Mouse (Mus musculus): ENCODE measurements at regions not wholly inside any gene's neighbourhood (a gene's known extent, or its start where the extent isn't known, plus 50 kb on each side); places are given as distances from the start of the nearest gene placed in this dataset.

- Histone ChIP-seq H3K36me3 (replicated peaks; ENCODE audit: control insufficient read depth, insufficient read depth, low read depth) (no peaks in the 10 kb centered on the region), H3K27ac (no peak overlapping the region), H3K9me3 (ENCODE audit: control insufficient read depth, low read length) (no peaks in the 10 kb centered on the region; the same call in 1 of the 2 replicates), H3K4me3 (ENCODE audit: insufficient read depth in 1 of 2, low read depth in 2 of 2, low read length in 2 of 2) (no peak overlapping the region), H3K4me1 (replicated peaks; ENCODE audit: control insufficient read depth in 2 of 2, insufficient read depth in 2 of 2, low read length in 1 of 2) (no peaks in the 10 kb centered on the region), H3K4me2 (ENCODE audit: low read depth) (no peak overlapping the region), H3K27me3 (ENCODE audit: control insufficient read depth, insufficient read depth, low read length) (no peaks in the 10 kb centered on the region), H3K9ac (replicated peaks) (no peak overlapping the region)
- 71% methylated on average over 12 of the region's 12 CpGs for WGBS (ENCODE audit: insufficient replicate concordance)
- TF ChIP-seq CTCF (IDR thresholded peaks at IDR 0.05; ENCODE audit: low read depth) (no peak), EP300 (IDR thresholded peaks at IDR 0.05; ENCODE audit: low read depth) (no peak)
- ATAC-seq (ENCODE audit: insufficient read depth) (no peak), DNase-seq (ENCODE audit: low read depth in 3 of 3, low spot score in 3 of 3) (no peak)
Observed at GRCm38 (mm10) chr2:169288891-169289605, 298.5 kb downstream of the Gm11011 start.

GRCm38 (mm10) chr2:169286701-169287100, 300.8 kb downstream of the Gm11011 start:
- ATAC-seq (ENCODE audit: insufficient read depth) (no peak), DNase-seq (ENCODE audit: low read depth in 3 of 3, low spot score in 3 of 3) (no peak)
- H3K4me2 ChIP-seq (ENCODE audit: low read depth), result no peak overlapping the region
- no peaks in the 10 kb centered on the region; the same call in 1 of the 2 replicates for H3K9me3 ChIP-seq (ENCODE audit: control insufficient read depth, low read length)
- no peak overlapping the region for H3K4me3 ChIP-seq (ENCODE audit: insufficient read depth in 1 of 2, low read depth in 2 of 2, low read length in 2 of 2)
- no peaks in the 10 kb centered on the region for H3K27me3 ChIP-seq (ENCODE audit: control insufficient read depth, insufficient read depth, low read length)
- TF ChIP-seq EP300 (IDR thresholded peaks at IDR 0.05; ENCODE audit: low read depth) (no peak), CTCF (IDR thresholded peaks at IDR 0.05; ENCODE audit: low read depth) (no peak)
- no peaks in the 10 kb centered on the region for H3K36me3 ChIP-seq (replicated peaks; ENCODE audit: control insufficient read depth, insufficient read depth, low read depth)
- H3K4me1 ChIP-seq (replicated peaks; ENCODE audit: control insufficient read depth in 2 of 2, insufficient read depth in 2 of 2, low read length in 1 of 2), result no peaks in the 10 kb centered on the region
- H3K9ac ChIP-seq (replicated peaks), result no peak overlapping the region
- H3K27ac ChIP-seq, result no peak overlapping the region
- 59% methylated on average over 7 of the region's 7 CpGs for WGBS (ENCODE audit: insufficient replicate concordance)

- TF ChIP-seq CTCF (IDR thresholded peaks at IDR 0.05; ENCODE audit: low read depth), result no peak
- TF ChIP-seq EP300 (IDR thresholded peaks at IDR 0.05; ENCODE audit: low read depth), result no peak
- DNase-seq (ENCODE audit: low read depth in 3 of 3, low spot score in 3 of 3), result no peak
- no peak for ATAC-seq (ENCODE audit: insufficient read depth)
- H3K4me3 ChIP-seq (ENCODE audit: insufficient read depth in 1 of 2, low read depth in 2 of 2, low read length in 2 of 2), result no peak overlapping the region
- H3K27ac ChIP-seq, result no peak overlapping the region
- WGBS (ENCODE audit: insufficient replicate concordance), result 62% methylated on average over 13 of the region's 13 CpGs
- no peaks in the 10 kb centered on the region; the same call in 1 of the 2 replicates for H3K9me3 ChIP-seq (ENCODE audit: control insufficient read depth, low read length)
- no peaks in the 10 kb centered on the region for H3K27me3 ChIP-seq (ENCODE audit: control insufficient read depth, insufficient read depth, low read length)
- no peak overlapping the region for H3K9ac ChIP-seq (replicated peaks)
- H3K36me3 ChIP-seq (replicated peaks; ENCODE audit: control insufficient read depth, insufficient read depth, low read depth), result no peaks in the 10 kb centered on the region
- no peak overlapping the region for H3K4me2 ChIP-seq (ENCODE audit: low read depth)
- no peaks in the 10 kb centered on the region for H3K4me1 ChIP-seq (replicated peaks; ENCODE audit: control insufficient read depth in 2 of 2, insufficient read depth in 2 of 2, low read length in 1 of 2)
Observed at GRCm38 (mm10) chr2:169282508-169283117, 304.9 kb downstream of the Gm11011 start.

GRCm38 (mm10) chr2:169275371-169275770, 312.2 kb downstream of the Gm11011 start:
- no peaks in the 10 kb centered on the region for H3K27me3 ChIP-seq (ENCODE audit: control insufficient read depth, insufficient read depth, low read length)
- DNase-seq (ENCODE audit: low read depth in 3 of 3, low spot score in 3 of 3), result no peak
- WGBS (ENCODE audit: insufficient replicate concordance), result 70% methylated on average over 4 of the region's 4 CpGs

GRCm38 (mm10) chr2:169274101-169274500, 313.4 kb downstream of the Gm11011 start:
- H3K27ac ChIP-seq, result no peak overlapping the region
- no peaks in the 10 kb centered on the region for H3K9me3 ChIP-seq (ENCODE audit: control insufficient read depth, low read length)
- no peak for ATAC-seq (ENCODE audit: insufficient read depth)
- DNase-seq (ENCODE audit: low read depth in 3 of 3, low spot score in 3 of 3), result no peak
- H3K36me3 ChIP-seq (replicated peaks; ENCODE audit: control insufficient read depth, insufficient read depth, low read depth), result no peaks in the 10 kb centered on the region
- H3K27me3 ChIP-seq (ENCODE audit: control insufficient read depth, insufficient read depth, low read length), result no peaks in the 10 kb centered on the region
- no peak overlapping the region for H3K4me2 ChIP-seq (ENCODE audit: low read depth)
- 41% methylated on average over 1 of the region's 1 CpGs for WGBS (ENCODE audit: insufficient replicate concordance)
- no peak overlapping the region for H3K9ac ChIP-seq (replicated peaks)
- H3K4me3 ChIP-seq (ENCODE audit: insufficient read depth in 1 of 2, low read depth in 2 of 2, low read length in 2 of 2), result no peak overlapping the region
- H3K4me1 ChIP-seq (replicated peaks; ENCODE audit: control insufficient read depth in 2 of 2, insufficient read depth in 2 of 2, low read length in 1 of 2), result no peaks in the 10 kb centered on the region
- no peak for TF ChIP-seq EP300 (IDR thresholded peaks at IDR 0.05; ENCODE audit: low read depth)
- no peak for TF ChIP-seq CTCF (IDR thresholded peaks at IDR 0.05; ENCODE audit: low read depth)

More at GRCm38 (mm10) chr2:169275371-169275770, 312.2 kb downstream of the Gm11011 start:
- no peak for TF ChIP-seq CTCF (IDR thresholded peaks at IDR 0.05; ENCODE audit: low read depth)
- Histone ChIP-seq H3K9ac (replicated peaks) (no peak overlapping the region), H3K27ac (no peak overlapping the region), H3K36me3 (replicated peaks; ENCODE audit: control insufficient read depth, insufficient read depth, low read depth) (no peaks in the 10 kb centered on the region), H3K4me2 (ENCODE audit: low read depth) (no peak overlapping the region), H3K4me1 (replicated peaks; ENCODE audit: control insufficient read depth in 2 of 2, insufficient read depth in 2 of 2, low read length in 1 of 2) (no peaks in the 10 kb centered on the region), H3K4me3 (ENCODE audit: insufficient read depth in 1 of 2, low read depth in 2 of 2, low read length in 2 of 2) (no peak overlapping the region), H3K9me3 (ENCODE audit: control insufficient read depth, low read length) (no peaks in the 10 kb centered on the region)
- ATAC-seq (ENCODE audit: insufficient read depth), result no peak
